Mouse (Mus musculus) MEL (cell line): ENCODE measurements around the gene Gm49395. TPM values are rescaled to one million over a fixed set of nuclear protein-coding genes. Genes with fewer than 3 reads are reported as not detected.

ENCODE experiments used
- DNase-seq: peaks from one replicate; pipeline ENCODE4 v3.0.0; 2011; ENCODE audit warnings: low read depth, low spot score
- H3K27ac ChIP-seq: 2 replicates; pipeline ENCODE4 v1.5.1; 2012; ENCODE audit warnings: low read depth, mild to moderate bottlenecking, control low read depth, low read length, moderate library complexity; ENCODE audit not compliant: control insufficient read depth
- H3K27me3 ChIP-seq, 2 experiments: fragments of 150-350 bp in 1 of 2; sonication (generic) in 1 of 2; 2 replicates each; pipeline ENCODE4 v1.6.1; 2012; ENCODE audit warnings: low read length in 2 of 2, mild to moderate bottlenecking in 2 of 2, improper control_type of control experiment in 1 of 2, moderate library complexity in 1 of 2; ENCODE audit not compliant: insufficient read depth in 2 of 2, control insufficient read depth in 1 of 2
- H3K36me3 ChIP-seq, 2 experiments: 2 replicates each; pipeline ENCODE4 v1.6.1; 2012 to 2014; ENCODE audit warnings: low read length in 2 of 2, improper control_type of control experiment in 1 of 2, inconsistent platforms in 1 of 2, mild to moderate bottlenecking in 1 of 2; ENCODE audit not compliant: insufficient read depth in 2 of 2, control insufficient read depth in 1 of 2
- H3K4me1 ChIP-seq, 2 experiments: fragments of 150-350 bp in 1 of 2; sonication (generic) in 1 of 2; 2 replicates each; pipeline ENCODE4 v1.6.1; 2012; ENCODE audit warnings: low read length in 2 of 2, improper control_type of control experiment in 1 of 2, mild to moderate bottlenecking in 1 of 2; ENCODE audit not compliant: insufficient read depth in 2 of 2, control insufficient read depth in 1 of 2
- H3K4me3 ChIP-seq, 2 experiments: fragments of 150-350 bp in 1 of 2; sonication (generic) in 1 of 2; 2 replicates each; pipeline ENCODE4 v1.5.1; 2012; ENCODE audit warnings: low read depth in 2 of 2, low read length in 2 of 2, mild to moderate bottlenecking in 2 of 2, moderate library complexity in 2 of 2, control low read depth in 1 of 2, improper control_type of control experiment in 1 of 2; ENCODE audit not compliant: control insufficient read depth in 1 of 2, insufficient read depth in 1 of 2
- H3K79me2 ChIP-seq: 2 replicates; pipeline ENCODE4 v1.6.1; 2012; ENCODE audit warnings: mild to moderate bottlenecking, low read length, moderate library complexity; ENCODE audit not compliant: control insufficient read depth, poor library complexity, insufficient read depth
- H3K9ac ChIP-seq: 2 replicates; pipeline ENCODE4 v1.6.1; 2012; ENCODE audit warnings: low read depth, mild to moderate bottlenecking, control low read depth, low read length, moderate library complexity; ENCODE audit not compliant: control insufficient read depth, poor library complexity, severe bottlenecking
- H3K9me3 ChIP-seq: fragments of 150-350 bp; sonication (generic); replicated peaks from 2 replicates; pipeline ENCODE4 v1.6.1; 2012; ENCODE audit warnings: mild to moderate bottlenecking, low read length, improper control_type of control experiment, moderate library complexity; ENCODE audit not compliant: insufficient read depth
- BHLHE40 ChIP-seq: IDR thresholded peaks from 2 replicates; pipeline ENCODE4 v1.6.1; 2012; ENCODE audit warnings: low read depth, mild to moderate bottlenecking, inconsistent platforms, low read length, improper control_type of control experiment, borderline replicate concordance
- CHD1 ChIP-seq: IDR thresholded peaks from 2 replicates; pipeline ENCODE4 v1.6.1; 2012; ENCODE audit warnings: low read depth, mild to moderate bottlenecking, inconsistent platforms, low read length, improper control_type of control experiment
- CHD2 ChIP-seq: IDR thresholded peaks from 2 replicates; pipeline ENCODE4 v1.6.1; 2011; ENCODE audit warnings: low read length, improper control_type of control experiment
- CTCF ChIP-seq, 3 experiments: IDR thresholded peaks in 2 of 3; conservative IDR thresholded peaks in 1 of 3; 2 replicates each; pipeline ENCODE4 v1.5.1; 2011 to 2012; ENCODE audit warnings: low read length in 3 of 3, low read depth in 2 of 3, mild to moderate bottlenecking in 2 of 3, improper control_type of control experiment in 1 of 3, inconsistent platforms in 1 of 3, mixed read lengths in 1 of 3, moderate library complexity in 1 of 3; ENCODE audit not compliant: control insufficient read depth in 1 of 3, insufficient read depth in 1 of 3, poor library complexity in 1 of 3, severe bottlenecking in 1 of 3
- ETS1 ChIP-seq: IDR thresholded peaks from 2 replicates; pipeline ENCODE4 v1.6.1; 2012; ENCODE audit warnings: low read depth, mild to moderate bottlenecking, inconsistent platforms, low read length, improper control_type of control experiment, moderate library complexity
- GATA1 ChIP-seq: IDR thresholded peaks from 2 replicates; pipeline ENCODE4 v1.6.1; 2011; ENCODE audit warnings: low read depth, low read length, improper control_type of control experiment
- MAFK ChIP-seq: IDR thresholded peaks from 2 replicates; pipeline ENCODE4 v1.6.1; 2011; ENCODE audit warnings: low read depth, mild to moderate bottlenecking, low read length, improper control_type of control experiment, borderline replicate concordance
- MAX ChIP-seq: IDR thresholded peaks from 2 replicates; pipeline ENCODE4 v1.6.1; 2011; ENCODE audit warnings: low read length, improper control_type of control experiment
- MAZ ChIP-seq: IDR thresholded peaks from 2 replicates; pipeline ENCODE4 v1.6.1; 2012; ENCODE audit warnings: low read depth, mild to moderate bottlenecking, inconsistent platforms, low read length, improper control_type of control experiment
- MYB ChIP-seq: IDR thresholded peaks from 2 replicates; pipeline ENCODE4 v1.6.1; 2011; ENCODE audit warnings: mild to moderate bottlenecking, low read depth, low read length, improper control_type of control experiment
- MYC ChIP-seq: IDR thresholded peaks from 2 replicates; pipeline ENCODE4 v1.6.1; 2011; ENCODE audit warnings: low read depth, mild to moderate bottlenecking, low read length, improper control_type of control experiment, moderate library complexity
- NELFE ChIP-seq: IDR thresholded peaks from 2 replicates; pipeline ENCODE4 v1.6.1; 2011; ENCODE audit warnings: low read depth, low read length, improper control_type of control experiment
- POLR2A ChIP-seq, 2 experiments: IDR thresholded peaks; 2 replicates each; pipeline ENCODE4 v1.6.1; 2011 to 2012; ENCODE audit warnings: low read length in 2 of 2, mild to moderate bottlenecking in 2 of 2, control low read depth in 1 of 2, improper control_type of control experiment in 1 of 2, low read depth in 1 of 2, moderate library complexity in 1 of 2; ENCODE audit not compliant: control insufficient read depth in 1 of 2, insufficient read depth in 1 of 2, poor library complexity in 1 of 2
- POLR2AphosphoS2 ChIP-seq: IDR thresholded peaks from 2 replicates; pipeline ENCODE4 v1.6.1; 2011; ENCODE audit warnings: low read length, improper control_type of control experiment
- RCOR1 ChIP-seq: IDR thresholded peaks from 2 replicates; pipeline ENCODE4 v1.6.1; 2012; ENCODE audit warnings: low read depth, mild to moderate bottlenecking, inconsistent platforms, low read length, improper control_type of control experiment
- SMC3 ChIP-seq: IDR thresholded peaks from 2 replicates; pipeline ENCODE4 v1.6.1; 2011; ENCODE audit warnings: low read depth, low read length, improper control_type of control experiment
- TBP ChIP-seq: IDR thresholded peaks from 2 replicates; pipeline ENCODE4 v1.8.0; 2011; ENCODE audit warnings: low read depth, low read length, improper control_type of control experiment
- UBTF ChIP-seq: IDR thresholded peaks from 2 replicates; pipeline ENCODE4 v1.6.1; 2012; ENCODE audit warnings: low read depth, mild to moderate bottlenecking, inconsistent platforms, low read length, improper control_type of control experiment, moderate library complexity, borderline replicate concordance; ENCODE audit not compliant: insufficient read depth
- USF2 ChIP-seq, 2 experiments: IDR thresholded peaks; 2 replicates each; pipeline ENCODE4 v1.6.1; 2011 to 2012; ENCODE audit warnings: improper control_type of control experiment in 2 of 2, low read length in 2 of 2, borderline replicate concordance in 1 of 2, inconsistent platforms in 1 of 2, low read depth in 1 of 2, mild to moderate bottlenecking in 1 of 2; ENCODE audit not compliant: insufficient read depth in 1 of 2
- ZC3H11A ChIP-seq: IDR thresholded peaks from 2 replicates; pipeline ENCODE4 v1.6.1; 2012; ENCODE audit warnings: low read depth, mild to moderate bottlenecking, inconsistent platforms, low read length, improper control_type of control experiment
- ZMIZ1 ChIP-seq: IDR thresholded peaks from 2 replicates; pipeline ENCODE4 v1.6.1; 2012; ENCODE audit warnings: low read depth, mild to moderate bottlenecking, inconsistent platforms, low read length, improper control_type of control experiment, moderate library complexity
- polyA plus RNA-seq, 2 experiments: library from polyadenylated mRNA; stranded (reverse) in 1 of 2; unstranded in 1 of 2; fragments of >175 nt in 1 of 2; fragments of >200 nt in 1 of 2; gene quantifications; 2 replicates each; pipeline versions ENCODE4 v1.2.1 to v1.2.4; 2012; ENCODE audit warnings: low replicate concordance in 2 of 2, low read depth in 1 of 2; ENCODE audit not compliant: insufficient read length in 2 of 2, insufficient read depth in 1 of 2, missing spikeins in 1 of 2
- total RNA-seq: library from RNA; depleted of rRNA; stranded (reverse); fragments of 300-350 nt; gene quantifications from 2 replicates; pipeline ENCODE4 v1.2.3, GENCODE M21; 2012

Gene Gm49395
- total and polyA plus RNA-seq, 3 experiments = 0.31 TPM; not detected in 2

DNA sequence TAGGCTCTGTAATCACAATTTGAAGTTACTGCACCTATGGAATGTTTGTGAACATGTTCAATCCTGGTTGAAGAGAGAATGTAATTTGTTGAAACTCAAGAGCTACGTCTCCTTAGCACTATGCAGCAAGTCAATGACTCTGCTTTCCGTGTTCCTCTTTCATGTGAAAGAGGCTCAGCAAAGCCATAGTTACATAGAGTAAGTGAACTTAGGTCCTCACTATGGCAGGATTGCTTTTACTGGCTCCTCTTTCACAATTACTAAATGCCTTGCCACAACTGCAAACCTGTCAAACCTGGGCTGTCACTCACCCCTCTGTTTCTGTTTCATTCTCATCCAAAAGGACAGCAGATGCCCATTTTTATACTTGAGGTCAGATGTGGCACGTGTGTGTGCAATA lies 40.3 kb upstream of the Gm49395 start:
- DNase-seq = no peak
- Histone ChIP-seq H3K79me2 (no peaks in the 10 kb centered on the region), H3K36me3 (no peaks in the 10 kb centered on the region), H3K9ac (no peak overlapping the region), H3K9me3 (no peaks in the 10 kb centered on the region), H3K27ac (no peak overlapping the region), H3K4me1 (no peaks in the 10 kb centered on the region), H3K27me3 (no peaks in the 10 kb centered on the region), H3K4me3 (no peak overlapping the region)
- TF ChIP-seq MAFK (no peak), TBP (no peak), BHLHE40 (no peak), RCOR1 (no peak), MAX (no peak), UBTF (no peak), SMC3 (no peak), ETS1 (no peak), MAZ (no peak), POLR2A (IDR thresholded peaks at IDR 0.05; ENCODE audit: control insufficient read depth in 1 of 2, insufficient read depth in 1 of 2, low read depth in 1 of 2, low read length in 2 of 2, poor library complexity in 1 of 2) (no peak), MYC (no peak), USF2 (IDR thresholded peaks at IDR 0.05; ENCODE audit: borderline replicate concordance in 1 of 2, insufficient read depth in 1 of 2, low read depth in 1 of 2, low read length in 2 of 2) (no peak), CHD1 (no peak)

DNA sequence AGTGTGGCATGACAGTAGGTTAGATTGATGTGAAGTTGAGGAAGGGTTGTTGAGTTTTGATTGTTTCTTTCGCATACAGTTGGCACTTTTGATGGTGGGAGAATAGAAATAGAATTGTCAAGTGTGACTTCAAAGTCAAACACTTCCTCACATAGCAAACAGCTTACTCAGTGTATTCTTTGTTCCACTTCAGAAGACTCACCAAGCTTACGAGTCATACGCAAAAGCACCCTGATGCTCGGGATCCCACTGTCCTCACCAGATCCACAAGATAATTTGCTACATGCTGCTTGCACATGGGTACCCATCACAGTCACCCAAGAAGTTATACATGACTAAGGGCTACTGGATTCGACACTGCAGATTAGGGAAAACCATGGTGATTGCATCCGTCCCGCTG lies 36.8 kb upstream of the Gm49395 start:
- Histone ChIP-seq H3K27ac (no peak overlapping the region), H3K27me3 (no peaks in the 10 kb centered on the region), H3K36me3 (no peaks in the 10 kb centered on the region), H3K79me2 (no peaks in the 10 kb centered on the region), H3K9ac (no peak overlapping the region), H3K4me1 (no peaks in the 10 kb centered on the region), H3K4me3 (no peak overlapping the region), H3K9me3 (no peaks in the 10 kb centered on the region)
- DNase-seq = no peak
- TF ChIP-seq CHD1 (no peak), MAX (no peak), MAZ (no peak), MYB (no peak), ZMIZ1 (no peak), CTCF (IDR thresholded peaks at IDR 0.05 in 2 of 3, conservative IDR thresholded peaks at IDR 0.05 in 1 of 3; ENCODE audit: control insufficient read depth in 1 of 3, insufficient read depth in 1 of 3, low read depth in 2 of 3, low read length in 3 of 3, poor library complexity in 1 of 3, severe bottlenecking in 1 of 3) (no peak), SMC3 (no peak), GATA1 (no peak), POLR2AphosphoS2 (no peak), NELFE (no peak), CHD2 (no peak), MAFK (no peak), ZC3H11A (no peak)
